Mouse (Mus musculus) heart, postnatal 0 days (tissue): ENCODE measurements at regions not wholly inside any gene's neighbourhood (a gene's known extent, or its start where the extent isn't known, plus 50 kb on each side); places are given as distances from the start of the nearest gene placed in this dataset.

ENCODE experiments used
- ATAC-seq: fragments of 200-750 bp; cut with Nextera tagmentation; 2 replicates; pipeline ENCODE4 v1.8.0; 2017; ENCODE audit warnings: low read depth, moderate number of reproducible peaks, moderate library complexity; ENCODE audit not compliant: insufficient read depth
- DNase-seq: peaks from one replicate; pipeline ENCODE4 v3.0.0-alpha.2; 2016; ENCODE audit warnings: low spot score
- H3K27ac ChIP-seq: fragments of 300-500 bp; sonication (generic); 2 replicates; pipeline ENCODE4 v1.5.1; 2014; ENCODE audit warnings: low read depth, mild to moderate bottlenecking
- H3K27me3 ChIP-seq: fragments of 300-500 bp; sonication (generic); 2 replicates; pipeline ENCODE4 v1.6.1; 2014; ENCODE audit warnings: low read length, mixed read lengths; ENCODE audit not compliant: control insufficient read depth, insufficient read depth
- H3K36me3 ChIP-seq: fragments of 300-500 bp; sonication (generic); replicated peaks from 2 replicates; pipeline ENCODE4 v1.6.1; 2014; ENCODE audit warnings: low read length, mixed read lengths; ENCODE audit not compliant: control insufficient read depth, insufficient read depth
- H3K4me1 ChIP-seq: fragments of 300-500 bp; sonication (generic); 2 replicates; pipeline ENCODE4 v1.6.1; 2014; ENCODE audit warnings: antibody characterized with exemption; ENCODE audit not compliant: control insufficient read depth, insufficient read depth
- H3K4me2 ChIP-seq: fragments of 300-500 bp; sonication (generic); 2 replicates; pipeline ENCODE4 v1.6.1; 2014; ENCODE audit warnings: low read depth, mild to moderate bottlenecking, low read length, moderate library complexity
- H3K4me3 ChIP-seq: fragments of 300-500 bp; sonication (generic); 2 replicates; pipeline ENCODE4 v1.5.1; 2014; ENCODE audit warnings: low read depth, low read length
- H3K9ac ChIP-seq: fragments of 300-500 bp; sonication (generic); replicated peaks from 2 replicates; pipeline ENCODE4 v1.6.1; 2014; ENCODE audit warnings: low read depth, low read length, mixed read lengths
- H3K9me3 ChIP-seq: fragments of 300-500 bp; sonication (generic); replicated peaks from 2 replicates; pipeline ENCODE4 v1.6.1; 2016; ENCODE audit warnings: low read length; ENCODE audit not compliant: control insufficient read depth
- CTCF ChIP-seq: IDR thresholded peaks from 2 replicates; pipeline ENCODE4 v1.5.1; 2016; ENCODE audit warnings: antibody characterized with exemption, control low read depth, low read depth
- EP300 ChIP-seq: IDR thresholded peaks from 2 replicates; pipeline ENCODE4 v1.6.1; 2016; ENCODE audit warnings: antibody characterized with exemption, low read depth
- WGBS: fragments of 180-500 bp; shearing (Covaris S2); extraction: QIAGEN DNeasy Blood & Tissue Kit; methylation state at CpG from one replicate; pipeline ENCODE4 v1.1.7; 2014; 5-methylcytosine and 5-hydroxymethylcytosine counted together

GRCm38 (mm10) chr6:94999002-94999401 lies 118.0 kb upstream of the Kbtbd8 start:
- no peak overlapping the region for H3K4me2 ChIP-seq
- H3K9ac ChIP-seq: no peak overlapping the region
- H3K27me3 ChIP-seq: no peaks in the 10 kb centered on the region
- no peaks in the 10 kb centered on the region for H3K4me1 ChIP-seq
- no peaks in the 10 kb centered on the region for H3K9me3 ChIP-seq
- DNase-seq (no peak), ATAC-seq (no peak)
- no peak overlapping the region for H3K27ac ChIP-seq
- WGBS: 57% methylated on average over 6 of the region's 6 CpGs
- H3K4me3 ChIP-seq: no peak overlapping the region
- TF ChIP-seq CTCF: no peak
- no peak for TF ChIP-seq EP300
- no peaks in the 10 kb centered on the region for H3K36me3 ChIP-seq

- no peak overlapping the region for H3K27ac ChIP-seq
- no peaks in the 10 kb centered on the region for H3K27me3 ChIP-seq
- TF ChIP-seq CTCF (no peak), EP300 (no peak)
- H3K4me1 ChIP-seq: no peaks in the 10 kb centered on the region
- no peaks in the 10 kb centered on the region for H3K9me3 ChIP-seq
- no peak overlapping the region for H3K9ac ChIP-seq
- ATAC-seq (no peak), DNase-seq (no peak)
- no peak overlapping the region for H3K4me2 ChIP-seq
- WGBS: 69% methylated on average over 2 of the region's 2 CpGs
- H3K4me3 ChIP-seq: no peak overlapping the region
- no peaks in the 10 kb centered on the region for H3K36me3 ChIP-seq
Observed at GRCm38 (mm10) chr6:94998371-94998770, 118.7 kb upstream of the Kbtbd8 start.

DNA sequence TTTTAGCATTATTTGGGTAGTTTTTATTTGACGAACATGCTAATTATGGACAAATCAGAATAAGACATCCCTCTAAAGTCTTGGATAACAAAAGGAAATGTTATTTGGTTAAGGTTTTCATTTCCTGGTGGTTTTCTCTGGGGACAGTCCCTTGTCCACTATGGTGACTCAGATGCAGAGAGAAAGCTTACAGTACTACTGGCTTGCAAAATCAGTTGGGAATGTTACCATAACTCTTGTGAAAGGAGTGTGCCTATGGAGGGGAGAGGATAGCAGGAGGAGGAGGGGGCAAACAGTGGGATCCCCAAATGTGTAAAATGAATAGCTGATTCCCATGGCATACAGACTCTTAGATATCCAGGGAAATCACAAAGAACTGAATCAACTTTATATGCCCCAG lies 122.7 kb upstream of the Kbtbd8 start:
- no peak for TF ChIP-seq EP300
- no peak for TF ChIP-seq CTCF
- Histone ChIP-seq H3K4me1 (no peaks in the 10 kb centered on the region), H3K27ac (no peak overlapping the region), H3K4me2 (no peak overlapping the region), H3K9ac (no peak overlapping the region), H3K36me3 (no peaks in the 10 kb centered on the region), H3K9me3 (no peaks in the 10 kb centered on the region), H3K27me3 (no peaks in the 10 kb centered on the region), H3K4me3 (no peak overlapping the region)
- WGBS: 77% methylated on average over 1 of the region's 1 CpGs
- DNase-seq (no peak), ATAC-seq (no peak)

GRCm38 (mm10) chr6:94987427-94987826 lies 129.6 kb upstream of the Kbtbd8 start:
- Histone ChIP-seq H3K9ac (no peak overlapping the region), H3K4me2 (no peak overlapping the region), H3K4me3 (no peak overlapping the region), H3K9me3 (no peaks in the 10 kb centered on the region), H3K4me1 (no peaks in the 10 kb centered on the region), H3K36me3 (no peaks in the 10 kb centered on the region), H3K27ac (no peak overlapping the region), H3K27me3 (no peaks in the 10 kb centered on the region)
- ATAC-seq (no peak), DNase-seq (no peak)
- TF ChIP-seq CTCF: no peak
- TF ChIP-seq EP300: no peak
- WGBS: 53% methylated on average over 5 of the region's 5 CpGs

GRCm38 (mm10) chr6:94986346-94986745 lies 130.7 kb upstream of the Kbtbd8 start:
- TF ChIP-seq CTCF (peak; percentile 83), EP300 (no peak)

DNA sequence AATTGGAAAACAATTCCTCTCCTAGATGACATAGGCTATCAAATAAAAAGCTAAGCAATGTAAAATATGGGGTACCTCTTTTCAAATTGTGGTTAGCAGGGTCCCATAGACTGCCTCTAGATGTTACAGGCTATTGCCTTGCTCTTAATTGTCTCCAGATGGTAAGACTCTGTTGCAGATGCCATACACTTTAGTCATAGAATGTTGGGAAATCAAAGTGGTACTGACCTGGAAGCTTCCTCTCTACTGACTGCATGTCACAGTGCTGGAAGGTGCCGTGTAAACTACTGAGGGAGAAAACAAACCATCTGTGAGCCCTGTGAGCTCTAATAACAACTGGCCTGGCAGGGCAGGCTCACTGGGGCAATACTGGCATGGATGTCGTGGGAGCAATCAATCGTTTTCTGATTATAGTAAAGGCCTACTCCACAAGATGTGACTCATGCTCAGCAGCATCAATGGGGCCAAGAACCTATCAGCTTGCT lies 132.6 kb upstream of the Kbtbd8 start:
- H3K9me3 ChIP-seq: no peaks in the 10 kb centered on the region
- no peak for DNase-seq
- H3K27me3 ChIP-seq: no peaks in the 10 kb centered on the region
- no peak for ATAC-seq
- TF ChIP-seq EP300 (no peak), CTCF (no peak)
- no peak overlapping the region for H3K4me2 ChIP-seq
- 83% methylated on average over 3 of the region's 3 CpGs for WGBS
- H3K9ac ChIP-seq: no peak overlapping the region
- H3K4me1 ChIP-seq: no peaks in the 10 kb centered on the region
- H3K36me3 ChIP-seq: no peaks in the 10 kb centered on the region
- no peak overlapping the region for H3K27ac ChIP-seq
- no peak overlapping the region for H3K4me3 ChIP-seq

More at GRCm38 (mm10) chr6:94986346-94986745, 130.7 kb upstream of the Kbtbd8 start:
- H3K9ac ChIP-seq: no peak overlapping the region
- no peak overlapping the region for H3K4me3 ChIP-seq
- ATAC-seq: peak; percentile 67; the same call in 1 of the 2 replicates
- no peaks in the 10 kb centered on the region for H3K27me3 ChIP-seq
- no peak overlapping the region for H3K27ac ChIP-seq
- no peaks in the 10 kb centered on the region for H3K9me3 ChIP-seq
- 10% methylated on average over 4 of the region's 4 CpGs for WGBS
- peak; percentile 71 for DNase-seq
- no peaks in the 10 kb centered on the region for H3K36me3 ChIP-seq
- H3K4me2 ChIP-seq: no peak overlapping the region
- no peaks in the 10 kb centered on the region for H3K4me1 ChIP-seq
